Mouse (Mus musculus): Measurements from ENCODE around the gene Muc5b. TPM values are rescaled to one million over a fixed set of nuclear protein-coding genes. Genes with fewer than 3 reads are reported as not detected.

Muc5b gene
- total RNA-seq, 1 experiment from 2014 or later = not detected

GRCm38 (mm10) chr7:141892151-141892550, 53.3 kb downstream of the Muc5b start:
- no peak for ATAC-seq (ENCODE audit: extremely low read depth, insufficient number of reproducible peaks, low FRiP score, poor library complexity, severe bottlenecking)

GRCm38 (mm10) chr7:141901825-141902224, 63.0 kb downstream of the Muc5b start:
- ATAC-seq (ENCODE audit: extremely low read depth, insufficient number of reproducible peaks, low FRiP score, poor library complexity, severe bottlenecking) = no peak

- peak; percentile 95 for ATAC-seq (ENCODE audit: extremely low read depth, insufficient number of reproducible peaks, low FRiP score, poor library complexity, severe bottlenecking)
Observed at GRCm38 (mm10) chr7:141902269-141902729, 63.4 kb downstream of the Muc5b start.

GRCm38 (mm10) chr7:141902791-141903190, 63.9 kb downstream of the Muc5b start:
- ATAC-seq (ENCODE audit: extremely low read depth, insufficient number of reproducible peaks, low FRiP score, poor library complexity, severe bottlenecking) = no peak

GRCm38 (mm10) chr7:141908591-141908990, 69.7 kb downstream of the Muc5b start:
- no peak for ATAC-seq (ENCODE audit: extremely low read depth, insufficient number of reproducible peaks, low FRiP score, poor library complexity, severe bottlenecking)

- peak; percentile 58; the same call in 1 of the 2 replicates for ATAC-seq (ENCODE audit: extremely low read depth, insufficient number of reproducible peaks, low FRiP score, poor library complexity, severe bottlenecking)
Observed at GRCm38 (mm10) chr7:141911305-141911704, 72.4 kb downstream of the Muc5b start.

- ATAC-seq (ENCODE audit: extremely low read depth, insufficient number of reproducible peaks, low FRiP score, poor library complexity, severe bottlenecking) = no peak
Observed at GRCm38 (mm10) chr7:141918407-141918806, 79.5 kb downstream of the Muc5b start, which contains the start of gene Tollip. Tollip (minus strand) TSS chr7:141918507.

Other genes with a start within 250 kb of the Muc5b start
- gene Muc6, start 183.8 kb upstream of the Muc5b start, total RNA-seq (2017) = not detected in 2 replicates
- gene Muc2, start 148.7 kb upstream of the Muc5b start, total RNA-seq (2017) = not detected in 2 replicates
- gene Muc5ac, start 50.1 kb upstream of the Muc5b start, total RNA-seq (2017) = not detected in 2 replicates
- 40.9 and 41.5 TPM in 2 replicates for gene Tollip, start 79.4 kb downstream of the Muc5b start, total RNA-seq (2017)
- gene Brsk2, start 110.7 kb downstream of the Muc5b start, total RNA-seq (2017) = 0.12 and 0.25 TPM in 2 replicates
- 39.6 and 41.1 TPM in 2 replicates for gene Mob2, start 222.0 kb downstream of the Muc5b start, total RNA-seq (2017)

All from neutrophil, adult 5-6 weeks (primary cell).